Mouse (Mus musculus): ENCODE data around the gene Tenm3.

- no peak for TF ChIP-seq POLR2AphosphoS2 (IDR thresholded peaks at IDR 0.05; ENCODE audit: insufficient read length, low read depth)
- no peak for TF ChIP-seq POLR2A (IDR thresholded peaks at IDR 0.05; ENCODE audit: insufficient read length, low read depth)
- TF ChIP-seq CEBPB (IDR thresholded peaks at IDR 0.05; ENCODE audit: insufficient read depth, poor library complexity, severe bottlenecking), result no peak
- TF ChIP-seq E2F4 (IDR thresholded peaks at IDR 0.05; ENCODE audit: insufficient read depth), result no peak
- TF ChIP-seq TCF12 (IDR thresholded peaks at IDR 0.05; ENCODE audit: insufficient read depth, poor library complexity, severe bottlenecking), result no peak
- TF ChIP-seq MYOG (IDR thresholded peaks at IDR 0.05; ENCODE audit: control insufficient read depth in 1 of 3, insufficient read depth in 1 of 3, insufficient read length in 2 of 3, low read depth in 2 of 3), result no peak
- TF ChIP-seq USF1 (IDR thresholded peaks at IDR 0.05; ENCODE audit: low read depth), result no peak
- TF ChIP-seq TCF3 (IDR thresholded peaks at IDR 0.05; ENCODE audit: insufficient read length, low read depth), result no peak
- no peak for TF ChIP-seq MAX (IDR thresholded peaks at IDR 0.05; ENCODE audit: low read depth)
Observed at GRCm38 (mm10) chr8:48277986-48278635, 565.6 kb downstream of the Tenm3 start.
